Mouse (Mus musculus): ENCODE data around the gene Nhsl2.

The Nhsl2 gene

DNA sequence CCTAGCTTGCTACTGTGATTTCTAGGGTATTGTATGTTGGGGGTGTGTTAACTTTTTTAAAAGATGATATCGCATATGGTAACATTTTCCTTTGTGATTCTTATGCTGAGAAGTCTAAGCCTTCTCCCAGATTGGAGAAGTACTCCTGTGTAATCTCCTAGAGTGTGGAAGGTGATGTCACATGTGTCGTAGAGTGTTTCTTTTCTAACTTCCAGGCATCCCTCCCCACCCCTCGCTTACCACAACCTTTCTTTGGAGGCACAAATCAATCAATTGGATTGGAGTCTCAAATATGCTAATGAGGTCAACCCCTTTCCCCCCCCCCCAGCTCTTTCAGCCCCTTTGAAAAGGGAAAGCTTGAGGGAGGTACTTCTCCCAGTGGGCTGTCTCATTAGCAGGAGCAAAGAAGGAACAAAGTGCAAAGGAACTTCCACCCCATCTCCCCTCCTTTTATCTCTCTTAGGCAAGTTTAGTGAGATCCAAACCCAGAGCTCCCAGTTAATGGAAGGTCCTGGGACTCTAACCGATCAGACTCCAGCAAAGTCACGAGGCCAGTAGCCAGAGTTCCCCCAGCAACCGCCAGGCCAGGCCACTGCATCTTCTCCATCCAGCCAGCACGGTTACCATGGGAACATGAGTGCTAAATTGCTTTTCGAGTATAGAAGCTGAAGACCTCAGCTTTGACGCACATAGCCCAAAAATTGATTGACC, 137.6 kb downstream of the Nhsl2 start:
- no peak for DNase-seq

DNA sequence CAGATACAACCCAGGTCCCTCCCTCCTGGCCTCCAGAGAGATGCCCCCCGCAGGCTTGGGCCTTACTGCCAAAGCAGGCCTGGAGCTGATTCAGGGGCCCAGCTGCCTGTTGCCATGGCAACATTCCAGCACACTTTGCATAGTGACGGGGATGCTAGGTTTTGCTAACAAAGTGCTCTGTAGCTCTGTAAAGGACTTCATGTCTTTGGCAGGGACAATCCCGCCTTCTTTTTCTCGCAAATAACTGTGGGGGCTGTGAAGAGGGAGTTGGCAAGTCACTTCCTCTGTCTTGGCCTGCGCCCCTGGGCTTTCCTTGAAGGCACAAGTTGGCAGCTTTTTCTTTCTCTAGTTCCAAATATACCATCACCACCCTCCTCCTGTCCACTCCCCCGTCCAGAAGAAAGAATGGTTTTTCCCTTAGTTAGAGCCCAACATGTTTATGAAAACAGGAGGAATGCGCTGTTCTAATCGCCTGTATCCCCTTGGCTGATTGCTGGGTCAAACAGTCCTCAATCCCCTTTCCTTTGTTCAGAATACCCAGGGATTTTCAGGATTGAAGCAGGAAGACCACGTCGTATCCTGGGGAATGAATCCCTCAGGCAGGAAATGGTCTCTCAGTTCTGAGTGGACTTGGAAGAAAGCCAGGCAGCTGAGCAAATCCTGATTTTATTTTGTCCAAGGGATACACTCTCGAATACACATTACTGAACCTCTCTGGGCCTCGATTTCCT, 144.8 kb downstream of the Nhsl2 start:
- peak; percentile 44 for DNase-seq

DNA sequence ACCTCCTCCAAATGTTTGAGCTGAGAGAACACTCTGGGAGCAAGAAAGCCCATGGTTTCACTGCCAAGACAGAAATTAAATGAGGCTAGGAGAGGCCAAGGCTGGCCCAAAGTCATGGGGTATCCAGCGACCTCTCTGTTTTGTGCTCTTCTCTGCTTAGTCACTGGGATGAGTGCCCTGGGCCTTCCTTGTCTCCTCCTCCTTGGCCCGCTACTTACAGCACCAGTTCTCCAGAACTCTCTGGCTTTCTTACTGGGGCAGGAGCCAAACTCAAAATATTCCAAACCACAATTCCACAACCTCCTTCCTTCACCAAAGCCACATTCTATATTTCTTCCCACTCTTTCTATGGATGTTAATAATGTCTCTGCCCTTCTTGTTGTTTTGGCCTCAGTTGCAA, 147.5 kb downstream of the Nhsl2 start:
- no peak for DNase-seq

DNA sequence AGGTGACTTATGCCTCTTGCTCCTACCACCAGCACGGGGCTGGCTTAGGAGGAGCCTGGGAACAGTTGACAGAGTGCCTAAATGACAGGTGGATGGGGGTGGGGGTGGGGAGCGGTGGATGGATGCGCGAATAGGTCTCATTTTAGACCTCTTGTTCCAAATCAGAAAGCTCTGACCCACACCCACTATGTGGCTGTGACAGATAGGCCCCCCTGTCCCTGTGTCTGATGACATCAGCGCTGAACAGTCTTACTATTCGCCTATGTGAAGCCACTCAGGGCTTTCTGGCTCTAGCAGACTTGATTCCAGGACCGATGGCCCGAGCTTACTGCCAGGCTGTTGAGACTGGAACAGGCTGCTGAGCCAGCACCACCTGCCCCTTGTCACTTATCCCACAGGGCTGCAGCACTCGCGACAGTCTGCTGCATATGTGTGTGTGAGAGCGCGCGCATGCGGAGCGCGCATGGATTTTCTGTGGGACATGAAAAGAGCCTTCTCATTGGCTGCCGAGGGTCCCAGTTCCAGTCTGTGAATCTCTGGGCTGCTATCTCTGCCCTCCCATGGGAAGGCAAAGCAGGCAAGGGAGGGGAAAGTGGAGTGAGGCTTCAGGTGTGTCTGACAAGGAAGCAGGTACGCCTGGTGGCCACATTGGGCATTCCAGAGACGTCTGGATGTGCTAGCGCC, 154.6 kb downstream of the Nhsl2 start:
- peak; percentile 30 for DNase-seq

- peak; percentile 11 for DNase-seq
Measured at GRCm38 (mm10) chrX:102004370-102004769, 155.2 kb downstream of the Nhsl2 start.

- peak; percentile 17 for DNase-seq
Measured at GRCm38 (mm10) chrX:102005141-102005641, 156.0 kb downstream of the Nhsl2 start.

DNA sequence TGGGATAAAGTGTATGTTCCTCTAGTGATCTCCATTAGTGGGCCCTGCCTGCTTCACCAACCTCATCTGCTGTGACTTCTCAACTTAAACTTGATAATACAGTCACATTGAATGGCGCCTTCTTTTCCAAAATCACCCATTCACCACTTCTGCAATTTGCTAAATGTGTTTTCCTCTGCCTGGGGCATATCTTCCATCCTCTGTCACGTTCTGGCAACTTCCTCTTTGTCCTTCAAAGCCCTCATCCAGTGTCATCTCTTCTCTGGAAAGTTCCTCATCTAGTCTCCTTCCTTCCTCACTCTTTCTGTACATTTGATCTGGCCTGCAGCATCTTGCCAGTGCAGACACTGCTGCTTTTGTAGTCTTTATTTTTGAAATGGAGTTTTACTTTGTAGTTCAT, 158.8 kb downstream of the Nhsl2 start:
- no peak for DNase-seq

DNA sequence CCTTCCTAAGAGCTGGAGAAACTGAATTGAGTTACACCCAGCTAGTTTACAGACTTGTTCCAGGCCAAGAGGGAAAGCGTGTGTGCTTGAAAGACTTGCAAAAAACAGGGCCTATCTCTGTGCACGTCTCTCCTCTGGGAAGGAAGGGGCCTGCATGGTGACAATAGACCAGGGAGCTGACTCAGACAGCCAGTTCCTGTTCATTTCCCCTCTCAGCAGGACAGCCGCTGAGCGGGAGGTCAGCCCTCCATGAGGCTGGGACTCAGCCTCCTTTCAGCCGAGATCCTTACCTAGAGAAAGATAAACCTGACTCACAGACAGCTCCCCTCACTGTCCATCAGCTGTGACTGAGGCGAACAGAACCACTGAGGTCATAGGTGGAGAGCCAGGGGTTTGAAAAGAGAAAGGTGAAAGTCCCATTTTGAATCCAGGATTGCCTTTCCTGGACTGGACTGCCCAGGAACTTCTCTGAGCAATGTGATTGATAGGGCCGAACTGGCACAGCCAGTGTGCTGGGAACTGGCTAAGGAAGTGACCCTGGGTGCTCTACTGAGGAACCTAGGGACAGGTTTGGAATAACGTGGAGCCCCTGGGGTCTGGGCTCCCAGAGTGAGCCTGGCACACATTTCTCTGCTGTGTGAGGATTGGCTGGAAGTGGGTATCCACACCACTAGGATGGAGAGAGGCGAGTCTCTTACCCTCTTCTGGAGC, 168.2 kb downstream of the Nhsl2 start:
- no peak for DNase-seq

- DNase-seq: peak; percentile 11
Measured at GRCm38 (mm10) chrX:102018890-102019289, 169.7 kb downstream of the Nhsl2 start.

- no peak for DNase-seq
Measured at GRCm38 (mm10) chrX:102019471-102020240, 170.5 kb downstream of the Nhsl2 start.

- DNase-seq: no peak
Measured at GRCm38 (mm10) chrX:102024976-102025375, 175.8 kb downstream of the Nhsl2 start.

- DNase-seq: peak; percentile 13
Measured at GRCm38 (mm10) chrX:102031851-102032250, 182.7 kb downstream of the Nhsl2 start.

GRCm38 (mm10) chrX:102032431-102032830, 183.2 kb downstream of the Nhsl2 start:
- no peak for DNase-seq

GRCm38 (mm10) chrX:102033566-102033965, 184.4 kb downstream of the Nhsl2 start:
- no peak for DNase-seq

GRCm38 (mm10) chrX:102035671-102036070, 186.5 kb downstream of the Nhsl2 start:
- no peak for DNase-seq

DNA sequence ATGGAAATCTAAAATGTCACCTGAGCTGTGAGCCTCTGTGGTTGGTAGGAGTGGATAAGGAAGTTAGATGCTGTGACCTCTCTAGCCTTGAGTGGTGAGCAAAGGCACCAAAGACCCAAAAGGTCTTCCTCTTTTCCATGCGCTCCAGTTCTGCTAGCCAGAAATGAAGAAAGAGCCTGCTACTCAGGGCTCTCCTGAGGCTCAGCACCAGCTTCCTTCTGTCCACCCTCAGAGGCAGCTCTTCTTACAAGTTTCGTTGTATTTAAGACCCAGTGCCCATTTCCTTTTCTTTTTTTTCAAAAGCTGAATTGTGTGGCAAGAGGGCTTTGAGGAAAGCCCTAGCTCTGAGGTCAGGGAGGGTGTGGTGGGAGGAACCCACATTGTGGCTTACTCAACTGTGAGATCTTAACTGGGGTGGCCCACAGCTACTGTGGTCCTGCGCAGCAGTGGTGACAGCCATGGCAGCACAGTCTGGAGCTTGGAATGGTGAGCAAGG, 187.7 kb downstream of the Nhsl2 start:
- DNase-seq: no peak

DNA sequence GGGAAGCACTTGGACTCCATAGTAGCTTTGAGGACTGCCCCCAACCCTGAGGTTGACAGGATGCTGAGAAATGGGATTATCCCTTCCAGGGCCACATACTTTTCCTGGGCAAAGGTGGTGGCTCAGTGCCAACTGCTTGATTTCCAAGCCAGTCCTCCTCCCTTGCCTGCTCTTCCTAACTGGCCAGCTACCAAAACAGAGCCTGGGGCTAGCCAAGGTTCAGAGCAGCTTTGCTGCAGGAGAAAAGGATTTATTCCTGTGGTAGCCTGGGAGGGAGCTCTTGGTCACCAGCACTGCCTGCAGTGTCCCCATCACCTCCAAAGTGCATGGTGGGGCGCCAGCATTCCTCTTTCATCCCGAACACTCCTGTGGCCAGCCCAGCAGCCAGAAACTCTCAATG, 188.3 kb downstream of the Nhsl2 start:
- no peak for DNase-seq

- no peak for DNase-seq
Measured at GRCm38 (mm10) chrX:102041562-102041961, 192.4 kb downstream of the Nhsl2 start.

DNA sequence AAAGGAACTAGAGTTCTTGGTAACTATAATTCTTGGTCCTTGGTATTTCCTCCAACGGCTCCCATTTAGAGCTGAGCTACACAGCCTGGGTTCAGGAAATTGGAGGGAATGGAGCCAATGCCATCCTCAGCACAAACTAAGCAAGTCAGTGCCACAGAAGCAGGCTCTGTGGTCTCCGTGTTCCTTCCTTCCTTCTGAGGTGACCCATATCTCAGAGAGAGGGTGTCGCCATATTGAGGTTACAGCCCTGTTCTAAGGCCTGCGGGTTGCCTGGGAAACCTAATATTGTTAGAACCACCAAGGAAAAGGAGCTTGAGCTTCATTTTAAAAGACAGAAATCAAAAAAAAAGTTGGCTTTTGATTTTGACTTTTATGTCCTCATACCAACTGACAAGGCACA, 193.2 kb downstream of the Nhsl2 start:
- no peak for DNase-seq

DNA sequence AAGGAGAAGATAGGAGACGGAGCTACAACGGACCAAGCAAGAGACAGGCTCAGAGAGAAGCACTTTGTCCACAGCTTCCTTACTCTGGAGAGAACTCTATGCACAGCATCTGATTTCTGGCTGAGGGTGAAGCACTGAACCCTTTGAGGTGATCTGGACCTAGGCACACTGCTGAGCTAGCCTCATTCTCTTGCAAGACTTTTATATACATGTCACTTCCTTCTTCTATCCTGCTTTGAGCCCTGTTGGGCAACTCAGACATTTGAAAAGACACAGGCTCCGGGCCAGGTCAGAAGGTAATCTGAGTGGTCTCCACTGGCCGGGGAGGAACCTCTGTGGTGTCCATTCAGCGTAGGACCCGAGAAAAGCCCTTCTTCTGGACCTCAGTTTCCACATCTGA, 201.4 kb downstream of the Nhsl2 start:
- DNase-seq: no peak

- no peak for DNase-seq
Measured at GRCm38 (mm10) chrX:102051225-102051624, 202.0 kb downstream of the Nhsl2 start.

- no peak for DNase-seq
Measured at GRCm38 (mm10) chrX:102053371-102053770, 204.2 kb downstream of the Nhsl2 start.

All from right cerebral cortex, postnatal 14 days (tissue).